Mouse (Mus musculus): ENCODE results near the gene Pias1. TPM values are rescaled to one million over a fixed set of nuclear protein-coding genes. Genes with fewer than 3 reads are reported as not detected.

Gene Pias1
- total RNA-seq (2021) (10 to 100 TPM; 36.5 to 43.8 TPM), polyA plus RNA-seq (2012; rRNA removed) (7.7 and 9.3 TPM in 2 replicates)
- long read RNA-seq, full-length matches to known transcripts, result 13 of 20 reads
- long read RNA-seq, partial matches to known transcripts, result 6 of 20 reads
- long read RNA-seq, other reads (novel, unspliced or antisense), result 1 of 20 reads

GRCm38 (mm10) chr9:62987824-62988223 lies at the start of gene Pias1:
Pias1 (minus strand) TSS chr9:62987924.
- DNase-seq, result no peak

DNA sequence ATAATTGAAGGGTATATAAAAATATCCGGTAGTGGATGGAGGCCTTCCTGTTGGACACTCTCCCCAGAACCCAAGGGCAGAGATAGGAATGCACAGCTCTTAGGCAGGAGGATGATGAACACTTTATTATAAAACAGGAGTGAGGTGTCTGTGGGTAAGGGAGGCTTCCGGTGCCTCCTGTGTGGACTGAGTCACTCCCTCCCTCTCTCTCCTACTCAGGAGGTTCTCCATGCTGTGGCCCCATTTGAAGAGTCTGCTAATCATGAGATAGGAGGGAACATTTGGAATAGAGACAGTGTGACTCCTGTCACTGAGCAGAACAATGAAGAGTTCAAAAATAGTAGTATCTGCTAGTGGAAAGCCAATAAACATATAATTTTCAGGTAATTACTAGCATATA lies 47.7 kb upstream of the Pias1 start:
- no peak for DNase-seq

- peak; percentile 65 for DNase-seq
Observed at GRCm38 (mm10) chr9:63031011-63031782, 43.5 kb upstream of the Pias1 start.

- DNase-seq, result no peak
Observed at GRCm38 (mm10) chr9:63022486-63022885, 34.8 kb upstream of the Pias1 start.

- DNase-seq, result no peak
Observed at GRCm38 (mm10) chr9:63007371-63007770, 19.6 kb upstream of the Pias1 start.

DNA sequence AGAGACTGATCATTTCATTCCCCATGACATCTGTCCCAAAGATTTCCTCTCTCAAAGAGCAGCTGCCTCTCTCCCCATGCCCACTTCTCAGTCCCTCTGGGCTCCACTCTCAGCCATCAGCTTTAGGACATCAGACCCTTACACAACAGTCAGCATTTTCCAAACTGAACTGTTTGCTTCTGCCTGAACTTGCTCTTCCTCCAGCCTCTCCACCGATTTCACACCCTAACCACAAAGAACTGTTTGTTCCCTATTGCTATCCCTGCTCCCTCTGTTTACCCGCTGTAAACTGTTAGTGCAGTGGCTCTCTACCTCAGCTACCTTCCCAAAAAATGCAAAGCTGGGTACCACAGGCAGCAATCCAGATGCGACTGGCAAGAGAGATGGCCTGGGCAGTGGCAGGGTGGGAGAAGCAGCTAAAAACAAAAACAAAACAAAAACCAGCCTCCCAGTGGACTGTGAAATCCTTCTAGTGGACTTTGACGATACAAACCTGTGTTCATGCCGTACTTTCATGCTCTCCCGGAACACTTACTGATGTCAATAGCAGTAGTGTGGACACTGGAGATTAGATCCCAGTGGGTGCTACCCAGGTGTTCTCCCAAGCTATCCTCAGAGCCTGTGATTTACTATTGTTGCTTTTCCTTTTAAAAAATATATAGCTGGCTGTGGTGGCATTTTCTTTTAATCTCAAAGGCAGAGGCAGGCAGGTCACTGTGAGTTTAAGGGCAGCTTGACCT lies 18.5 kb upstream of the Pias1 start:
- no peak for DNase-seq

- DNase-seq, result no peak
Observed at GRCm38 (mm10) chr9:62998561-62998960, 10.8 kb upstream of the Pias1 start.

DNA sequence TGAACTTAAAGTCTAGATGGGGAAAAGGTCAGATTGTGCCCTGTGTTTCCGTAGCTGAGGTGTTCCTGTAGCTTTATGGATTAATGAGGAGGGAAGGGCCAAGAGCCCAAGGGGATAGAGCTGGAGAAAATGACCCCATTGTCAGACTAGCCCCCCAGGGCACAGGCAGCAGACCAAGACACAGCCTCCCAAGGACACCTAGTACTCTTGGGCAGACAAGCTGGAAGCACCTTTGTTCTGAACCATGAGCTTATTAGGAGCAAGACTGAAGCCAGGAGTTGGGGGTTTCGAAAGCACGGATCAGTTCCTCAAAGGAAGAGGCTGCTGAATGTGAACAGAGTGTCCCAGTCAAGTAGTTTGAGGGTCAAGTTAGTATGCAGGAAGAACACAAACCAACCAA lies 9.9 kb upstream of the Pias1 start:
- DNase-seq, result no peak

DNA sequence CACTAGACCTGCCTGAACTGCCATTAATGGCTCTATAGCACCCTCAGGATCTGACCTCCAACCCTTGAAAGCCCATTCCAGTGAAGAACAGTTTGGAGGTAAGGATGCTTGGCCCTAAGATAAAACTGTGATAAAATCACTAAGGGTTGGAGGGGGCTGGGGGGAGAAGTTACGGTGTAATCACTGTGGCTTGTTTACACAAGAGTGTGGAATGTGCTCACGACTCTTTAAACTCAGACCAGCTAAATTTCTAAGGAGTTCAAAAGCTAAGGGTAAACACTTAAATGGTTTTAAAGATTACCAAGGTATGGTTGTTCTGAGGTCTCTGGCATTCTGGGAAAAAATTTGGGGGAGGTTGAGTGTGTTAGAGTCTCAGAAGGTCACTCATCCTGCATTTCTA lies 7.5 kb upstream of the Pias1 start:
- no peak for DNase-seq

- no peak for DNase-seq
Observed at GRCm38 (mm10) chr9:62990134-62990533, 2.4 kb upstream of the Pias1 start.

DNA sequence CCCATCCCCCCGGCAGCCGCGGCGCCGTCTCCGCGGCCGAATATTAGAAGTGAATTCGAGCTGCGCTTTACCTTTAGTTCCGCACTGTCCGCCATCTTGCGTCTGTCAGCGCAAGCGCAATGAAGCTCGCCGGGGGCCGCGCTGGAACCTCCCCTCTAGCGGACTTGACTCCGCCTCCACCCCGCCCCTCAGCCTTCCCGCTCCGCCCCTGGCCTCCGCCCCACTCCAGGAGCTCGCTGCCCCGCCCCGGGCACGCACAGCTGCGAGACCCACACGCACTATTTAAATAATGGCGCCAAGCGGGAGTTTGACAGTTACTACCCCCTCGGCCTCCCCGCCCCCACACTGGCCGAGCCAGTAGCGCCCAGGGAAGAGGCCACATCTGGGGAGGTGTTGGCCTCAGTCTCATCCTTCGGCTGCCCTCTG lies 6.9 kb downstream of the Pias1 start:
- peak; percentile 99 for DNase-seq

DNA sequence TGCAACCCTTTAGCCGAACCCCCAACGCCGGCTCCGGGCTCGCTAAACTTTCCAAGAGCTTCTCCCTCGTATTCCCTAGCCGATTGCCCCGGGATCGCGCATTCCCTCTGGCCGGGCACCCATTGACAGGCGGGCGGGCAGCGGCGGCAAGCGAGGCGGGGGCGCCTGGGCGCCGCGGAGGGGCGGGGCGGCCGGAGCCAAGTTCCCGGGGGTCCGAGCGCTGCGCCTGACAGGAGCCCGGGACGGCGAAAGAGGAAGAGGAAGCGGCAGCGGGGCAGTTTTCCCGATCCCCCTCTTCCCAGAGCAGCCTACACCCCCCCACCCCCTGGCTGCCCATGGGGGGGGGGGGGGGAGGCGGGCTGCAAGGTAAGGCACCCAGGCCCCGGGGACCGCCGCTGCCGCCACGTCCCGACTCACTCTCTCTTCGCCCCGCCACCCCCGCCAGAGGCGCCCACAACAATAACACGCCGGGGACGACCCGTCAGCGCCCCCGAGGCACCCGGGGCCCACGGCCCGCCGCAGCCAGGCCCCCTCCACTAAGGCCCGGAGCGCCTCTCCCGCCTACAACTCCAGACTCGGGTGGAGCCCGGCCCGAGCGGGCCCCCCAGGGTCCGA lies 7.5 kb downstream of the Pias1 start:
- DNase-seq, result peak; percentile 61

- no peak for DNase-seq
Observed at GRCm38 (mm10) chr9:62979461-62980161, 8.1 kb downstream of the Pias1 start.

DNA sequence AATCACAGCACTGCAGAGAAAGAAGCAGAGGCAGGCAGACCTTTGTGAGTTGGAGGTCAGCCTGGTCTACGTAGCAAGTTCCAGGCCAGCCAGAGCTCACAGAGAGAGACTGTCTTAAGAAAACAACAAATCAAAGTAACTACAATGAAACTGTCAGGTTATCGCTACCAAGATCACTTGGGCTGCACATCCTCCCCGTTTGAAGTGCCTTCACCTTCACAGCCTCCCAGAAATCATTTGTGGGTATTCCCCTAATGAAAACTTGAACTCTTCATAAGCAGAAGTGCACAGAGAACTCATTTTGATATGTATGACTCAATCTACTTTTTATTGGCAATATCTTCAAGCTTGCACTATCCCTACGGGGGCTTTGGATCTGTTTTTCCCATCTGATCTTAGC lies 10.6 kb downstream of the Pias1 start:
- no peak for DNase-seq

GRCm38 (mm10) chr9:62975830-62976229 lies 11.9 kb downstream of the Pias1 start:
- DNase-seq, result no peak

DNA sequence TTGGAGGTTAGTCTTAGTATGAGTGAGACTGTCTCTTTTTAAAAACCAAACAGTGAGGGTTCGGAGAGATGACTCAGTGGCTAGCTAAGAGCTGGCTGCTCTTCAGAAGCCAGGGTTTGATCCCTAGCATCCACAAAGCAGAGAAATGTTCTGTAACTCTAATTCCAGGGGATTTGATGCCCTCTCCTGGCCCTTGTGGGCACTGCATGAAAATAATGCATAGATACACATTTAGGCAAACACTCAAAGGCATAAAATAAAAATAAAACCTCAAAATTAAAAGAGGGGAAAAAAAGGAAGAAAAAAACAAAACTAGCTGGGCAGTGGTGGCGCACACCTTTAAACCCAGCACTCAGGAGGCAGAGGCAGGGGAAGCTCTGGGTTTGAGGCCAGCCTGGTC lies 13.3 kb downstream of the Pias1 start:
- DNase-seq, result no peak

DNA sequence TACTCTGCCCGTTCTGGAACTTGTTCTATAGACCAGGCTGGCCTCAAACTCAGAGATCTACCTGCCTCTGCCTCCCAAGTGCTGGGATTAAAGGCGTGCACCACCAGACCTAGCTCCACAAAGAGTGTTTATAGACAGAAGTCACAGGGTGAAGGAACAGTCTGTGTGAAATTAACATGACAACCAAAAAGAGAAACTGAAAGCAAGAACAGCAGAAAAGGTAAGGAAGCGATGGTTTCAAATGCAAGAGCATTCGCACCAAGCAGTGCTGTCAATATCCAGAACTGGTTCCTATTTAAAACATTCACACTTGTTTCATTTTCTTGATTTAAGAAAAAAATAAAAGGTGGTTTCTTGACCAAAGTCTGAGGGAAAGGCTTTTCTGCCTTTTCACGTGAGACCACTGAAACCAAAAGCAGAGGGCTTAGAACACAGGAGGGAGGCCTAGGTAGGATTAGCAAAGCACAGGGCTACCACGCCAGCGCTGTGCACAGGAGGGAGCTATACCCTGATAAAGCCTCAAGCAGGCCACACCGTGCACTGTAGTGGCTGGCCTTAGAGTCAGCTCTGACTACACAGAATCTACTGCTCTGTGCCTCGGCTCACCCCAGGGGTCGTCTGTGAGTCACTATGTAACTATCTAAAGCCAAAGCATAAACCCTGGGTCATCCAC lies 15.5 kb downstream of the Pias1 start:
- peak; percentile 17 for DNase-seq

DNA sequence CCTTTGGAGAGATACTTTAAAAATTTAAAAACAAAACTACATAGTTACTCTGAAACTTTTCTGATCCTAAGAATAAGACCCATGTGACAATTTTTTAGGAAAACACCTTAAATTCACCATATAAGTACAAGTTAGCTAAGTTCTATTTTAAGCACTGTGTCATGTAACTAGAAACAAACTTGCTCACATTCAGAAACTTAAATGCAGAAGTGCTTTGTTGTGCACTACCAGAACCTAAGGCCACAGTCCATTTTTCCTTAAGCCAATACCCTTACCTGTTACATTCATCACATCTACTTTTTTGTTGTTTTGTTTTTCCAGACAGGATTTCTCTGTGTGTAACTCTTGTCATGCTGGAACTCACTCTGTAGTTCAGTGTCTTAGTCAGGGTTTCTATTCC lies 17.4 kb downstream of the Pias1 start:
- no peak for DNase-seq

DNA sequence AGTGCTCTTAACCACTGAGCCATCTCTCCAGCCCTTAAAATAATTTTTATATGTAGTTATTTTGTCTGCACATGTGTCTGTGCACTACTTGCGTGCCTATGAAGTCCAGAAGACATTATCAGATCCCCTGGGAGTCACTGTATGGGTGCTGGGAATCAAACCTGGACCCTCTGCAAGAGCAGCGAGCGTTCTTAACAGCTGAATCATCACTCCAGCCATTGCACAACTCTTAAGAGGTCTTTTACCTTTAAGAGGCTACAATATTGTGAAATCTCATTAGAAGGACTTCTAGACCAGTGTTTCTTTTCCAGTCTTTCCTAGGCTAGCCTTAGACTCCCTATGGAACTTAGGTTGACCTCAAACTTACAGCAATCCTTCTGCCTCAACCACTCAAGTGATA lies 21.7 kb downstream of the Pias1 start:
- DNase-seq, result no peak

DNA sequence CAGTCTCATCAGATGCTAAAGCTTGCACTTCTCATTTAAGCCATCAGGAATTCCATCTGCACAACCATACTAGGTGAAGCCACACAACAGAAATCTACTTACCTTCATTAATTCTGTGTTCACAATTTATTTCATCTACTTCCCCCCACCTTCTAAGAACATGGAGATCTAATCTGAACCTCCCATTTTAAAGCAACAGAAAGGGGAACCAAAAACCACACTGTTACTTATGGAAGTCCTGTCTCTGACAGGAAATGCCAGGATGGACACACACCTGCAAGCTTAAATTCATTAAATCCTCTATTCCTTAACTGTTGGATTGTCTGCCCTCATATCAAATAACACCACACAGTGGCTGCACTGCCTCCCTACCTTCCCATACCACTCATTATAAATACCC lies 35.0 kb downstream of the Pias1 start:
- no peak for DNase-seq

DNA sequence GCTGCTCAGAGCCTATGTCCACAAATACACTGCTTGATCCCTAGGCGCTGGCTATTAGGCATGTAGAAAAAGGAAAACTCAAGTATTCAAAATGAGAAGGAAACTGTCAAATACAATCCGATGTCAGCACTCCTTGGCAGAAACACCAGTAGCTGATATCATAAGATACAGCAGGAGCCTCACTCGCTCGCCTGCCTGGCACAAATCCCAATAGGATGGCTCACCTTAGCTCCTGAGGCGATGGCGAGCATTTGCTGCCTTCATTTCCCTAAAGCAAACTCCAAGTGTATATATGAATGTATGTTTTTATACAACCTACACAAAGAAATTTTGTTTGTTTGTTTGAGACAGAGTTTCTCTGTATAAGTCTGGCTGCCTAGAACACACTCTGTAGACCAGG lies 42.4 kb downstream of the Pias1 start:
- no peak for DNase-seq

DNA sequence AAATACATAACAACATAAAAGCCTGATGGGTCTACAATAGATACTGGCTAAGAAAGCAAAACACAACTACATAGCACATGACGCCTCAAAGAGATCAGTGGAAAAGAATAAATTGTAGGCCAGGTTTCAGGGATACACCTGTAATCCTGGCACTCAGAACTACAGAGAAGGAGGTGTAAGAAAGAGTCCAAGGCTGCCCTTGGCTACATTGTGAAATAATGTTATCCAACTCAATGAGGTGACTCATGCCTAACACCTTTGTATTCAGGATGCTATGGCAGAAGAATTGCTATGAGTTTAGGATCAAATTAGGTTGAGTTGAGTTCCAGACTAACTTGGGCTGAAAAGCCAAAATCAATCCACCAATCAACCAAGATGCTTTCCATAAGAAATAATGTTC lies 43.7 kb downstream of the Pias1 start:
- DNase-seq, result no peak

Data from adrenal gland, adult 2 months (tissue).